Mouse (Mus musculus) 3T3-L1 (cell line): ENCODE measurements around the gene Dlgap4.

Experiments used
- DNase-seq: peaks from one replicate; pipeline ENCODE4 v3.0.0-alpha.2; 2015; ENCODE audit warnings: low read depth, low spot score

The Dlgap4 gene

DNA sequence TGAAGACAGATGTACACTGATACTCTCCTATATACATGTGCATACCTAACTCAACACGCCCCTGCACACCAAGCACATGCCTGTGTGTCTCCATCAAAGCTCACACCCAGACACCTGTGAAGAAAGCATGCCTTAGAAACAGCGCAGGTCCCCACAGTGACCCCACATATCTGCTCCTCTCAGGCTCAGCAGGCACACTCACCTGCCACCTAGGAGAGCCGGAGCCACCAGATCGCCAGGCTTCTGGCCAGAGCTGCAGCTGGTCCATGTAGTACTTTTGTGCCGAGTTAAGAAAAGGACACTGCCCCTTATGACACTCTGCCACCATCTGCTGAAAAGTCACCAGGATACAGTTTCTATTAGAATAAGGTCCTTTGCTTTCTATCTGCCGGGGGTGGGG is 103.2 kb downstream of the Dlgap4 start:
- no peak for DNase-seq

DNA sequence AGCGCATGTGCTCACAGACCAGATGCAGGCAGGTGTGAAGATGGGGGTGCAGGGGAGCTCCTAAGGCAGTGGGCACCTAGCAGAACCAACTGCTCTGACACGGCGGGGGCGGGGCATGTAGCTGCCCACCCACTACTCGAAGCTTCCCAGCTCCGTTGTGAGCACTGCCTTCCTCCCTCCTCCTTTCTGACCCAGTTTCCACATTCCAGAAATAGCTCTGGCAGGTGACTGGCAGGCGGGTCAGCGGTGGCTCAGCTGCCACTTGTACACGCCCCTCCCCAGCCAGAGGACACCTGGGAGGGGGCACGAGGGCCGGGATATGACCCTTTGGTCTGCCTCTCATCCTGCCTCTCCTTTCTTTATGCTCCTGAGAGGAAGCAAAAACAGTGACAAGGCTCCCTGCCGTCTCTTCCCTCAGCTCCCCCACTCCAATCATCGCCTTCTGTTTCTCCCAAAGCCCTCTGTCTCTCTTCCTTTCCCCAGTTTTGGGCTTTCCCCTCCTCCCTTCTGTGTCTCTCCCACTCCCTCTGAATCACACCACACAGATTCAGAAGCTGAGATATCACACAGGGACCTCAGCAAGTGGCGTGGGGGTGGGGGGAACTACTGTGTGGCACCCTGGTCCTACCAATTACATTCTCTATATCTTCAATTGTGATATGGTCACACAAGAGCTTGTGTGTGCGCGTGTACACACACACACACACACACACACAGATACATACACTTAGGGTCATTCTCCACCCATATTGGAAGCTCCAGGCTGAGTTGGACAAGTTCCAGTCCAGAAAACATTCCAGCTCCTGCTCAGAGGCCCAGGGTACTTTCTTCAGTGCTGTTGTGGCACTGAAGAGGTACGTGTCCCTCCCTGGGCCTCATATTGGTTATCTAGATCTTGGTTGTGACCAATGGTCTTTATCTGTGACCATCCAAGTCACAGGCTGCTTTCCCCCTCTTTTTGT is 104.1 kb downstream of the Dlgap4 start:
- peak; percentile 63 for DNase-seq

DNA sequence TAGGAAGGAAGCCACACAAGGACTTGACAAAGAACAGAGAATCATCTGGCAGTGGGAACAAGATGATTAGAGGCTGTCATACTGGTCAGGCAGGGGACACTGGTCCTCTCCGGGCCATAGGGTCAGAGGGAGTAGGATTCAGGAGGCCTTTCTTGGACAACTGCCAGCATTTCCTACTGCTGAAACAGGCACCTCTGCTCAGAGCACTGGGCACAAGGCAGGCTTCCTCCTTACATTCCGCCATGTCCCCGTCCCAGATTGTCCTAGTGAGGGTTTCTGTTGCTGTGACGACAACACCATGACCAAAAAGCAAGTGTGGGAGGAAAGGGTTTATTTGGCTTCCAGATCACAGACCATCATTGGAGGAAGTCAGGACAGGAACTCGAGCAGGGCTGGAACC is 105.3 kb downstream of the Dlgap4 start:
- no peak for DNase-seq

DNA sequence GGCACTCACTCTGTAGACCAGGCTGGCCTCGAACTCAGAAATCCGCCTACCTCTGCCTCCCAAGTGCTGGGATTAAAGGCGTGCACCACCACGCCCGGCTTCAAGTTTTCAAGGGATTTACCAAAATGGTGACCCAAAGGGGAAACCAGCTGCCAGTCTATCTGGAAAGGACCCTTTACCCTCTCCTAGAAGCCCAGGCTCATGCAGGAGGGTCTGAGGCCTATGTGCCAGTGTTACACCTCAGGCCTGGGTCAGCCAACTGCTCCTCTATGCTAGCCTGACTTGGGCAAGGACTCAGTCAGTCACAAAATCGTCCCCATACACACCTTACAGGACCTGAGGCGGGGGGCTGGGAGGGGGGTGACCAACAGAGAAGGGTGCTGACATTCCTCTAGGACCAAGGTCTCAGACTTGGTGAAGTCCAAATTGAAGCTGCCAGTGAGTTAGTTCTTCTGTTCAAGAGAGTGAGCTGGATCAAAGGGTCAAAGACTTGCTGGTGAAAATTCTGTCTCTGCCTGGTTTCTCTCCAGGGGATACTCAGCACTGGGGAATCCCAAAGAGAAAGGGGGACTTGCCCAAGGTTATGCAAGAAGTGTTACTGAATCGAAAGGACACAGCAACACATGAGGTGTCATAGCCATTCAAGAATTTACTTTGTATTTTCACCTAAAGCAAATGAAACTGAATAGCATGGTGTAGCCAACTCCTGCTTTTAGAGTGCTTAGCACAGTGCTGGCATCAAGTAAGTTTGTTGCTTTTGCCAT is 106.2 kb downstream of the Dlgap4 start:
- DNase-seq: peak; percentile 72

DNA sequence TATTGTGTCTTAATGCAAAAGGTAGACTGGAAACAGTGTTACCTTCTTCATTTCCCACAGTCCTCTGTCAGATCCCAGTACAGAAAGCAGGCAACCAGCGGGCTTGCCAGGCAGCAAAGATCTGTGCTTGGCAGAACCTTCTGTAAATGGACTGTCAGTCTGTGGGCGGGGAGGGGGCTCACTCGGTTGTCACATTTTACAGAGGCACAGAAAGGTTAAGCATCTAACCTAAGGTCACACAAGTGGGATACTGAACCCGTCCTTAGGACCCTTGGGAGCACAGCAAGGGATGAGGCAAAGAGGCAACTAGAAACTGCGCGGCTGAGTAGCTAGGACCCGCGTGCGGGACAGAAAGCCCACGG is 106.8 kb downstream of the Dlgap4 start:
- DNase-seq: peak; percentile 65

DNA sequence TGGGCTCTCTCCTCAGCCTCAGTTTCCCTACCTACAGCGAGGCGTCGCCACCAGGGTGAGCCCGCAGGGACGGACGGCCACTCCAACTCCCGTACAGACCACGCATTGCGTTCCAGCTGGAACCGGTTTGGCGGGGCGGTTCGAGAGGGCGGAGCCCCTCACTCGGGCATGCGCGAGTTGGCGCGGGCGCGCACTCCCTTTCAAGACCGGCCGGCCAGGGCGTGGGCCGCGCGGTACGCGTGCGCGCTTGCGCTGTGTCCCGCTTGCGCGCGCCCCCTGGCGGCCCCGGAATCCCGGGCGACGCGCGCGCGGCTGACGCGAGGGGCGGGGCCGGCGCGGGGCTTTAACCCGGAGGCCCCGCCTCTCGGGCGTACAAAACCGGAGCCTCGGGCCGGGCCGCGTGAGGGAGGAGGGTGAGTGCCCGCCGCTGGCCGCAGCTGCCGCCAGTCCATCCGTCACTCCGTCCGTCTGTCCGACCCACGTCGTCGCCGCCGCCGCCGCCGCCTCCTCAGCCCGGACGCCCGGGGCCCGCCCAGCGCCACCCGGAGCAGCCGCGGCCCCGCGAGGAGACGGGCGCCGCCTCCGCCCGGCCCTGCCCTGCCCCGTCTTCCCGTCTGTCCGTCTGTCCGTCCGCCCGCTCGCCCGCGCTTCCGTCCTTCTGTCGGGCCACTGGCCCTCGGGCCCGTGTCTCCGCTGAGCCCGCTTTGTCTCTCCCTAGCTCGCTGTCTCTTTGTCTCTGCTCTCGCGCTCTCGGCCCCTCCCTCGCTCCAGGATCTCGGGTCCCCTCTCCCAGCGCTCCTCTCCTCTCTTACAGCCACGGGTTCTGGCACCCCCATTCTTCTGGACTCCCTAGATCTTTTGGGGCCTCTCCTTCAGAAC is 107.4 kb downstream of the Dlgap4 start:
- peak; percentile 93 for DNase-seq

DNA sequence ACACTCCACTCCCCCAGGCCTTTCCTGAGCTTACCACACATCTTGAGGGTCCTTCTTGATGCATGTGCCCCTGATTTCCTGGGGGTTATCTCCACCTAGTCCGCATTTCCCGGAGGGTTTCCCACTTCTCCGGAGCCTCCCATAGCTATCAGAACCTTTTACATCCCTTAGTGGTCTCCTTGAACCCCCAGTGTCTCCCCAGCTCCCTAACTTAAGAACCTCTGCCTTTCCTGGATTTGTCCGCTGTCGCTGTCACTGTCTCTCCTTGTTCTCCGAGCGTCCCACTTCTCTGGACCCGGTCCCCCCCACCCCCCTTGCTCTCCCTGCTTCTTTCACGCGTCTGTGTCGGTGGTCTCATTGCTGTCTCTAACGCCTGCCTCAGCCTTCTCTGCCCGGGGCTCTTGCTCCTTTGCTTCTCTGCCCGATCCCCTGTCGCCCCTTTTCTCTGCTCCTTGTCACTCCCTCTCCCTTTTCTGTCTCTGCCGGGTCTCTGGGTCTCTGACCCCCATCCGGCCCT is 108.1 kb downstream of the Dlgap4 start:
- no peak for DNase-seq

DNA sequence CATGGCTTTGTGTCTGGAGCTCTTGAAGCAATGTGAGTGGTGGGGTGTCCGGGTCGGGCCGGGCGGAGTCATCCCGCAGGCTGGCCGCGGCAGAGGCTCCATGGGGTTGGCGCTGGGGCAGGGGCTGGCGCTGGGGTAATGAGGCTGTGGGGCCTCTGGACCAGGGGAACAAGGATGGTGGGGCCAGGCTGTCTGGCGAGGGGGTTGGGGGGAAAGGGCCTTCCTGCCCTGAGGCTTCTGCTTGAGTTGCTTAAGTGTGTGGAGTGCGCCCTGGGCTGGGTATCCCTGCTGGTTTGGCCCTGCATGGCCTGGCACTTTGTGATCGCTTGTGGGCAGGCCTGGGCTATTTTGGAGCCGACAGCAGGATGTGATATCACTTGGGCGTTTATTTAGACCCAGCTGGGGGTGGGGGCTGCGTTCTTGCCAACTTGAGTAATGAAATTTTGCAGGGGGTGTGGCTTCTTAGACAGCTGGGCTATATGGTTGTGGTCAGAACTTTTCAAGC is 108.6 kb downstream of the Dlgap4 start:
- peak; percentile 89 for DNase-seq

DNA sequence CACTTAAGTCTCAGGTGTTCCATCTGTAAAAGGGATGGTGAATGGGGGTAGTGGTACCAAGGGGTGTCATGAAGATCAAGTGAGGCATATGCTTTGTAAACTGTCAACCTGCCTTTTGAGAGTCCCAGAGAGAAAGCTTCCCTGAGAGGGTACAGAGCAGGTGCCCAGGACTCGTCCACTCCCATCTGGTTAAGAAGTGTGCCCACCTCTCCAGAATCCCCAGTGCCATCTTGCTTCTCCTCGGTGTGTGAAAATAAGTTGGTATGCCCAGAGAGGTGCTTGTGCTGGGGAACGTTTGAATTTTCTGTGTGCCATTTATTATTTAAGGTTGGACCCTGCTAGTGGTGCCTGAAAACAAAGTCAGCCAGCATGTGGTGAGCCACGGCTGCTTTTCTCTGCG is 109.2 kb downstream of the Dlgap4 start:
- DNase-seq: no peak

DNA sequence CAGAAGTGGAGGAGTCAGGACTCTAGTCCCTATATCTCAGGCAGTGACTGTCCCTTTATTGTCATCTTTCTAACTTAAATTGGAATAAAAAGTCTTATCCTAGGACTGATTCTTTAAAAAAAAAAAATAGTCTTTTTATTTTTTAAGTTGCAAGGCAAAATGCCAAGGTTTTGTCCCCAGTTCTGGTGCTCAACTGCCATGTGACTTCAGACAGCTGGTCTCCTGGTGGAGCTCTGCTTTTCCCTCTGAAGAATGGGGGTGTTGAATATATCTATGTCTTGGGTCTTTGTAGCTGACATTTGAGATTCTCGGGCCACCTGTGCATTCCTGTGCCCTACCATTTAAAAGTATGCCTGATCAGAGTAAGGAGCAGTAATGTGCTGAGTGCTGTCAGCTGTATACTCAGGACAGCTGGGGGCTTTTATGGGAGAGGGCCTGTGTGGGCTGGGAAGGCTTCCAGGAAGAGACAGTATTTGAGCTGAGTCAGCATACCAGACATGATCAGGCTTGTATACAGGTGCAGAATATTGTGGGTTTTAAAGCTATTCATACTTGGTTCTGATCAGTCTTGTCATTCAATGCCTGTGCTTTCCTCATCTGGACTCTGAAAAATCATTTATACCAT is 110.5 kb downstream of the Dlgap4 start:
- DNase-seq: no peak

DNA sequence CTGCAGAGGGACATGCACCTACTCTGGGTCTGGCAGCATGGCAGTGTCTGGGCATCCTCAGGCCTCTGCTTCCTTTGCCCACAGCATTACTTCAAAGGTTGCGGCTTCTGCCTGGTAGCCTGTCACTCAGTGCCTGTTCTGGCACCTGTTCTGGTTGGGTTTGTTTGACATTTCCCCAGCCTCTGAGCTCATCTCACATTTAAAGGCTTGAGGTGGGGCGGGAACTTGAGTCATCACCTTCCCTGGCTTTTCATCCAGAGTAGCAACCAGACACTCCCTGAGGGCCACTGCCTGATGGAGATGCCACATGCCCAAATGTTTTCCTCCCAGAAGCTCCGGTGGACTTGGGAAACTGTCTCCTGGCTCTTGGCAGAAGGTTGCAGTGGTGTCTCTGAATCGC is 111.4 kb downstream of the Dlgap4 start:
- peak; percentile 65 for DNase-seq

DNA sequence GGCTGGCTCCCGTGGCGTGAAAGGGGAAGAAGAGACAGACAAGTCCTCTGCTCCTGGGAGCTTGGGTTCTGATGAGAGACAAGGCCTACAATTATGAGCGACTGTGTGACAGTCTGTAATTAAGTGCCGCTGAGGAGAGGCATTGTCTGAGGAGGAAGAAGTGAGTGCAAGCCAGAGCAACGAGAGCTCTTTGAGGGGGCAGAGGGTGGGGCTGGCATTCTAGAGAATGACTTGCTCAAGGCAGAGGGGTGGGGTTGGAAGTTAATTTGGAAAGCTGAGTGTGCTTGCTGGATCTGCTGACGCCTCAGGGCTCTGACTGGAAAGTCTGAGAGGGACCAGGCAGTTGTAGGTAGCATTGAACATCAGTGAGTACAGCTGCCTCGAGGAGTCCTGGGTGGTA is 112.8 kb downstream of the Dlgap4 start:
- peak; percentile 63 for DNase-seq

DNA sequence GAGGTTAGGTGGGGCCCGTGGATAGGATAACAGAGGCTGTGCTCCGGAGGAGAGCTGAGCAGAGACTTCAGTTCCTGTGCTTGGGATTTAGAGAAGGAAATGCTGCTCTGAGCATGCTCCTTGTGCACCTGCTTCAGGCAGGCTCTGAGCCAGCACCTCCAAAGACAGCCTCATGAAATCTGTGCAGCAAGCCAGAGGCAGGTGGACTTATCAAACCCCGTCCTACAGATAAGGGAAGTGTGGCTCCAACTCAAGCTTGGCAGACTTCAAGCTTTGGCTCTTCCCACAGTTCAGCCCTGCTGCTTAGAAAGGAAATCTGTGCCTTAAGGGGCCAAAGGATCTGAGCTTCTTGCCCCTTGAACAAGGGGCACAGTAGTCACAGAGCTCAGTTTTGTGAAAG is 113.4 kb downstream of the Dlgap4 start:
- DNase-seq: no peak

DNA sequence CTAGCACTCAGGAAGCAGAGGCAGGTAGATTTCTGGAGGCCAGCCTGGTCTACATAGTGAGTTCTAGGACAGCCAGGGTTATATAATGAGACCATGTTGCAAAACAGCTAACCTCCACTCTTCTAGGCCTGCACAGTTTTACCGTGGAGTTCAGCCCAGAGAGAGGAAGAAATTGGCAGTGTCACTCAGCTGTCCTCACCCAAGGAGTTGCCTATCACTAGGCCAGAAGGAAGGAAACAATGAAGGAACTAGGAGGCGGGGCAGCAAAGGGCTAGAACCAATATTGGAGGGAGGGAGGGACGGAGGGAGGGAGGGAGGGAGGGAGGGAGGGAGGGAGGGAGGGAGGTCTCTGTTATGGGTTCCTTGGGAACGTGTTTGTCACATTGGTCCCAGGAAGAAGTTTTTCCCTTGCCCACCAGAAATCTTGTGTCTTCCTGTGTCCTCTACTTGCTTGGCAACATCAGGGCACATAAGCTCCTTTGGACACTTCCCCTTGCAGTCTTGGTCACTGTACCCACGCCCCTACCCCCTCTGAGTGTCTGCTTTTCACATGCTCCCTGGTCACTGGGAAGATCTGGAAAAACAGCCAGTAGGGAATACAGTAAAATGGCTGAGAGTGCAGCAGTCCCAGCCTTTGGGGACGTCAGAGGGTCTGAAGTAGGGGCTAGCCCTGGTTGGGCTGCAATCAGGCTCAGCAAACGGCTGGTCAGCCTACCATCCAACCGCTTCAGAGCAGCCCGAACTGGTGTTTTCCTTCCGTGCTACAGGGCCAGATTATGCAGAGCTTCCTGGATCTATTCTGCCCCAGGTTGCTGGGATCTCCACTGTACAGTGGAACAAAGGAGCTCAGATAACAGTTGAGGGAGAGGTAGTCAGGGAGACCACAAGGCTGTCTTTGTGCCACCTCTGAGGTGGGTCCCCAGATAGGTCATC is 116.3 kb downstream of the Dlgap4 start:
- DNase-seq: no peak

DNA sequence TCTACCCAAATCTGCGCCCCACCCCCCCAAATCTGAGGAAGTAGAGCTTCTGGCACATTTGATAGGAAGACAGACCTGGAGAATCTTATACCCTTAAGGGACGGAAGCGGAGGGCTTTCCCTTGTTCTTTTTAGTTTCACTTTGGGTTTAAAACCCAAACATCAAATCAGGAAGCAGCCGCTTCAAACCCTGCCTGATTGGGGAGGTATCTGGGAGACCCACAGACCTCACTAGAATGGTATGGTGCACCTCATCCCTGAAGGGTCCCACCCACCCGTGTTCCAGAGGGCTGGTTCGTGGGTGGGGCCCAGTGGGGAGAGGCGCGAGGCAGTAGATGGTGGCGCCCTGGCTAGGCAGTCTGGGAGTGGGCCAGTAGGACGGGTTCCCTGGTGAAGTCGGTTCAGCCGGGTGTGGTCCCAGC is 117.0 kb downstream of the Dlgap4 start:
- DNase-seq: no peak

DNA sequence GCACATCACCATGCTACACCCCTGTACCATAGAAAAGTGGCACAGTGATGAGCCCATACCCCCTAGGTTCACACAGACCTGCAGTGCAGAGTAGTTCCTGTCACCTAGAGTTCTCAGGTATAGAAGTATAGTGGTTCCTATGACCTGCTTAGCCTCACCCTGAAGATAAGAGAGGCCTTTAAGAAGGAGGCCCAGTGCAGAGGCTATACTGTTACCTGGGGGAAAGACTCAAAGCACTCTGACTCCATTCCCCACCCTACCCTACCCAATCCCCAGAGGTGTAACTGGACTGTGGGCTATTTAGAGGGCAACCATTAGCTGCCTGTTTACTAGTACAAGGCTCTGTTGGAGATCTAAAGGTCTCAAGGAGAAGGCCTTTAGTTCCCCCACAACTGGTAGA is 118.1 kb downstream of the Dlgap4 start:
- DNase-seq: no peak

DNA sequence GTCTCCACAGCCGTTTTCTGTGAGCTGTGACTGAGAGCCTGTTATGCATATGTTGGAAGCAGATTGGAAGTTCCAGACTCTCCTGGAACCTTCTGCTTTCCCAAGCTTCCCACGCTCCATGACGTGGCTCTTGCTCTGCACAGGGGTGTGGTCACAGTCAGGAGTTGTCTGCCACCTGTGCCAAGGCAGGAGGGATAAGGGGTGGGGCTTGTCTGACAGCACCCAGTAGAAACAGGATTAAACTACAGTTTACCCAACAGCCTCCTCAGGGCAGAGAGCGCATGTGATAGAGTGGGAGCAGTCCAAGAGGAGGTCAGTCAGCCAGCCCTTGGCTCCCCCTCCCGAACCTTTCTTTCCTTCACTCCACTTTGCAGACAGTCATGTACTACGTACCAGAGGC is 118.6 kb downstream of the Dlgap4 start:
- DNase-seq: peak; percentile 12

DNA sequence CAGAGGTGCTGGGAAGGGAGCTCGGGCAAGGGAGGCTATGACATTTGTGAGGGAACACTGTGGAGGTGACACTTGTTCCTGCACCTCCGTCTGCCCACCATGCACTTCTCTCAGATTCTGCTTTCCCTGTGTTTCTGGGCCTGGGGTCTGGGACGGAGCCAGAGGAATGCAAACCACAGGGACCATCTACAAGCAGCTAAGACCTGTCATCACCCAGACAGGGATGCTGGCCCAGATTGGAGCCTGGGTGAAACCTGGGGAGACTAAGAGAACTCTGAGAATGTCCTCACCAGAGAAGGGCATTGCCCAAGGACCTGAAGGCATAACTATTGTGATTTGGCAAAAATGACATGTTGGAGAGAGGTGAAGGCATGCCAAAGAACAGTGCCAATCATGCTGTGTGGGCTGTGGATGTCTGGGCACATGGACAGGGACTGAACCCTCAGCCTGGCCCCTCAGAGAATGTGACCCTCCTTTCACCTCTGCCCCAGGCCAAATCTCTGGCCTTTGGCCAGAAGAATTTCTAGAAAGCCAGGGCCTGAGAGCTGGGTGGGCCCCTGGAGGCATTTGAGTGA is 122.3 kb downstream of the Dlgap4 start:
- peak; percentile 80 for DNase-seq

DNA sequence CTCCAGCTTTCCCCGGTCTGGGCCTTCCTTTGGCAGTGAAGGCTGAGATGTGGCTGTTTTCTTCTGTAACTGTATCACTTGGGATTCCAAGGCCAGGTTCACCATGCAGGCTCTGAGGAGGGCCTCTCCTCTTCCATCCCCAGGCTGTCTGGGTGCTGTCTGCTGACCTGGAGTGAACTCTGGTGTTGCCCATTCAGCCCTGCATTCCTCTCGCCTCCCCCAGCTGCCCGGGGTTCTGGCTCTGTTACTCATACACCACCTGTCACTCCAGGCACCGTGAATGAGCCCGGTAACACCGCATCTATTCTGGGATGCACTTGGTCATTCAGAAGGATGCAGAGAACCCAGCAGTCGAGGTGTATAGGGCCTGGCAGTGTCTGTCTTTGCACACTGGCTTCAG is 123.3 kb downstream of the Dlgap4 start:
- peak; percentile 49 for DNase-seq
